Mouse (Mus musculus): ENCODE measurements around the gene Zfp46. TPM values are rescaled to one million over a fixed set of nuclear protein-coding genes. Genes with fewer than 3 reads are reported as not detected.

Zfp46 gene
- polyA plus RNA-seq, 1 experiment from 2014 or later = 24.6 TPM

DNA sequence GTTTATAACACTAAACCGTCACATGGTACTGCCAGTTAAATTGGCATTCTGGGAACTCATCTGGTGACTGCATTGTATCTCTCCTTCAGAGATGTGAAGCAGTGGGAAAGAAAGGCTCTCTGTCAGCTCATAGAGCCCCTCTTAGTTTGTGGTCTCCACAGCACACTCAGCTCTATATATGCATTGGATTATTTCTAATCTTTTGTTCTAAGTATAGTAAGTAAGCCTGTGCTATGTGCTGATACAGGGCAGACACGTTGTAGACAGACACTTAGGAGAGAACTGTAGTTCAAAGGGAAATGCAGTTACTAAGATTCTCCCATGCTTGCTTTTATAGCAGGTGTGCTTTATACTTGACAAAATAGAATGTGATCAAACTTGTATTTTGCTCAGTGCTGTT, 50.6 kb downstream of the Zfp46 start:
- Histone ChIP-seq H3K4me3 (no peak overlapping the region), H3K9me3 (replicated peaks) (no peaks in the 10 kb centered on the region), H3K27ac (no peak overlapping the region), H3K36me3 (peaks cover 95% of the 10 kb centered on the region), H3K4me1 (no peaks in the 10 kb centered on the region), H3K27me3 (ENCODE audit: low read depth, poor library complexity, severe bottlenecking) (no peaks in the 10 kb centered on the region)
- WGBS = 85% methylated on average over 2 of the region's 2 CpGs
- DNase-seq (ENCODE audit: low spot score) = no peak

DNA sequence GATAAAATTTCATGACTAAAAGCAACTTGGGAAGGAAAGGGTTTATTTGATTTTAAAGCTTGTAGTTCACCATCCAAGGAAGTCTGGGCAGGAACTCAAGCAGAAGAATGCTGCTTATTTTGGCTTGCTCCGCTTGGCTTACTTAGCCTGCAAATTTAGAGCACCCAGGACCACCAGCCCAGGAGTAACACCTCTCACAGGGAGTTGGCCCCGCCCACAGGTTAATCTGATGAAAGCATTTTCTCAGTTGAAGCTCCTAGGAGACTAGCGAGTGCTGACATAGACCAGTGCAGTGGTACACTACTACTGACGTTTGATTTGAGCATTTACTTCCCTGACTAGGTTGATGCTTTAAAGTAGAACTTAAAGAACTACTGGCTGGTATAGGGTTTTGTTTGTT, 52.6 kb downstream of the Zfp46 start:
- H3K9me3 ChIP-seq (replicated peaks) = no peaks in the 10 kb centered on the region
- H3K27me3 ChIP-seq (ENCODE audit: low read depth, poor library complexity, severe bottlenecking) = no peaks in the 10 kb centered on the region
- DNase-seq (ENCODE audit: low spot score) = no peak
- WGBS = 76% methylated on average over 4 of the region's 4 CpGs
- peaks cover 92% of the 10 kb centered on the region for H3K36me3 ChIP-seq
- H3K27ac ChIP-seq = no peak overlapping the region
- no peaks in the 10 kb centered on the region for H3K4me1 ChIP-seq
- H3K4me3 ChIP-seq = no peak overlapping the region

Other genes starting within 250 kb of the Zfp46 start
- 510 and 589 TPM in 2 replicates for gene Rpl11, start 231.3 kb upstream of the Zfp46 start, polyA plus RNA-seq (2016; fragmentation: Nextera tagmentation; extraction: Ambion mirVana)
- gene Id3, start 141.2 kb upstream of the Zfp46 start, polyA plus RNA-seq (2016; fragmentation: Nextera tagmentation; extraction: Ambion mirVana) = 375 and 475 TPM in 2 replicates
- 6.4 and 7.3 TPM in 2 replicates for gene E2f2, start 112.3 kb upstream of the Zfp46 start, polyA plus RNA-seq (2016; fragmentation: Nextera tagmentation; extraction: Ambion mirVana)
- gene Asap3, start 78.3 kb upstream of the Zfp46 start, polyA plus RNA-seq (2016; fragmentation: Nextera tagmentation; extraction: Ambion mirVana) = 2.3 and 3.7 TPM in 2 replicates
- 1.5 and 1.8 TPM in 2 replicates for gene Tcea3, start 37.0 kb upstream of the Zfp46 start, polyA plus RNA-seq (2016; fragmentation: Nextera tagmentation; extraction: Ambion mirVana)
- 219 and 255 TPM in 2 replicates for gene Hnrnpr, start 26.3 kb downstream of the Zfp46 start, polyA plus RNA-seq (2016; fragmentation: Nextera tagmentation; extraction: Ambion mirVana)
- 0.30 TPM in 1 of 2 replicates, not detected in the other for gene Htr1d, start 138.8 kb downstream of the Zfp46 start, polyA plus RNA-seq (2016; fragmentation: Nextera tagmentation; extraction: Ambion mirVana)
- 0.11 and 0.16 TPM in 2 replicates for gene 6030445D17Rik, start 177.6 kb downstream of the Zfp46 start, polyA plus RNA-seq (2016; fragmentation: Nextera tagmentation; extraction: Ambion mirVana)
- gene Luzp1, start 185.1 kb downstream of the Zfp46 start, polyA plus RNA-seq (2016; fragmentation: Nextera tagmentation; extraction: Ambion mirVana) = 151 and 152 TPM in 2 replicates